Mouse (Mus musculus): ENCODE data around the gene Nod2. TPM values are rescaled to one million over a fixed set of nuclear protein-coding genes. Genes with fewer than 3 reads are reported as not detected.

The Nod2 gene
- polyA plus RNA-seq, 1 experiment from 2014 or later = 0.14 TPM

DNA sequence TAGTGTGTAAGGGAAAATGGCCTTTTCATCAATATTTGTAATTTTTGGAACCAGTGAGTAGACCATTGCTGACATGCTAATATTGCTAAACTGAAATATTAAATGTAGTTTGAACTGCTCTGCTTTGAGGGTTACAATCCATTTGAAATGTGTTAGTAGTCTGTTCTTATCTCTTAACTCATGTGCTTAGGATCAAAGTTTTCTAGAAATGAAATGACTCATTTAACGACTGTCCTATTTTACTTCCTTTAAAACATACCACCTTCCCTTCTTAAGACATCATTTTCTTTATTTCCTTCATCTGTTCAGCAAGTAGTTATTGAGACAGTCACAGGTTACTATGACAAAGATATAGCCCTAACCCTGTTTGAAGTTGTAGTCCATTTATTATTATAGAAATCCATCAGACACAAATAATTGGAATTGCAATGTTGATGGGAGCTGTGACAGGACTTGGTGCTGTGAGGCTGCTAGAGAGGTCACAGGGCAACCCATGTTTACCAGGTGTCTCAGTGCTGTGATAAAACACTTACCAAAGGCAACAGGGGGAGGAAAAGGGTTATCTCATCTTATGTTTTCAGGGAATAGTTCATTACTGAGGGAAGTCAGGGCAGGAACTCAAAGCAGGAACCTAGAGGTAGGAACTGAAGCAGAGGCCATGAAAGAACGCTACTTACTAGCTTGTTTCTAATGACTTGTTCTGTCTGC, 76.3 kb downstream of the Nod2 start:
- no peaks in the 10 kb centered on the region for H3K27me3 ChIP-seq (ENCODE audit: control insufficient read depth, insufficient read depth, low read length)
- H3K36me3 ChIP-seq (ENCODE audit: control insufficient read depth, insufficient read depth, low read length) = no peaks in the 10 kb centered on the region
- no peak for DNase-seq (ENCODE audit: low spot score)
- no peak for ATAC-seq (ENCODE audit: low FRiP score)
- no peaks in the 10 kb centered on the region for H3K9me3 ChIP-seq (ENCODE audit: control insufficient read depth, low read length)
- no peak overlapping the region for H3K4me2 ChIP-seq (replicated peaks; ENCODE audit: low read depth, low read length)
- H3K9ac ChIP-seq (ENCODE audit: low read depth, low read length) = no peak overlapping the region
- H3K27ac ChIP-seq (ENCODE audit: low read depth, low read length) = no peak overlapping the region
- 98% methylated on average over 2 of the region's 2 CpGs for WGBS
- no peaks in the 10 kb centered on the region for H3K4me1 ChIP-seq (replicated peaks; ENCODE audit: control insufficient read depth, insufficient read depth, low read length)
- no peak overlapping the region for H3K4me3 ChIP-seq (ENCODE audit: low read depth, low read length)

Other genes starting within 250 kb of the Nod2 start
- gene Nkd1, start 126.0 kb upstream of the Nod2 start, polyA plus RNA-seq (2014; fragmentation: Nextera tagmentation; extraction: Ambion mirVana) = 83.1 and 89.8 TPM in 2 replicates
- gene Snx20, start 11.2 kb upstream of the Nod2 start, polyA plus RNA-seq (2014; fragmentation: Nextera tagmentation; extraction: Ambion mirVana) = 1.4 and 2.1 TPM in 2 replicates
- gene Cyld, start 49.7 kb downstream of the Nod2 start, polyA plus RNA-seq (2014; fragmentation: Nextera tagmentation; extraction: Ambion mirVana) = 15.7 and 16.0 TPM in 2 replicates

Data from hindbrain, embryonic 11.5 days (tissue).